Mouse (Mus musculus): Measurements from ENCODE around the gene Alg9. TPM values are rescaled to one million over a fixed set of nuclear protein-coding genes. Genes with fewer than 3 reads are reported as not detected.

Alg9 gene
- polyA plus RNA-seq, 2 experiments: 33.2 to 35.9 TPM

- H3K4me3 ChIP-seq (replicated peaks; ENCODE audit: low read length): no peak overlapping the region
- no peak overlapping the region for H3K4me2 ChIP-seq (replicated peaks; ENCODE audit: low read depth, low read length, severe bottlenecking)
- peaks cover 7% of the 10 kb centered on the region for H3K36me3 ChIP-seq (ENCODE audit: control insufficient read depth, insufficient read depth, low read length)
- no peak for DNase-seq (ENCODE audit: low spot score)
- WGBS: 72% methylated on average over 6 of the region's 6 CpGs
- H3K9me3 ChIP-seq (ENCODE audit: control insufficient read depth, low read length): no peaks in the 10 kb centered on the region
- no peak overlapping the region for H3K9ac ChIP-seq (ENCODE audit: low read depth, low read length, severe bottlenecking)
- ATAC-seq (ENCODE audit: low FRiP score, low read depth): no peak
- peaks cover 10% of the 10 kb centered on the region; the same call in 1 of the 2 replicates for H3K4me1 ChIP-seq (ENCODE audit: control insufficient read depth, insufficient read depth, low read length)
- no peak overlapping the region for H3K27ac ChIP-seq (replicated peaks; ENCODE audit: low read depth, low read length)
- H3K27me3 ChIP-seq (ENCODE audit: control insufficient read depth, insufficient read depth, low read length): no peaks in the 10 kb centered on the region
- no peak for TF ChIP-seq POLR2A (IDR thresholded peaks at IDR 0.05; ENCODE audit: borderline replicate concordance, extremely low read depth, insufficient read depth, insufficient read length)
Measured at GRCm38 (mm10) chr9:50847133-50847532, 72.3 kb downstream of the Alg9 start.

- WGBS: 53% methylated on average over 12 of the region's 12 CpGs
- no peak for ATAC-seq (ENCODE audit: low FRiP score, low read depth)
- no peaks in the 10 kb centered on the region for H3K9me3 ChIP-seq (ENCODE audit: control insufficient read depth, low read length)
- no peak overlapping the region for H3K4me3 ChIP-seq (replicated peaks; ENCODE audit: low read length)
- TF ChIP-seq POLR2A (IDR thresholded peaks at IDR 0.05; ENCODE audit: borderline replicate concordance, extremely low read depth, insufficient read depth, insufficient read length): no peak
- DNase-seq (ENCODE audit: low spot score): no peak
- H3K27me3 ChIP-seq (ENCODE audit: control insufficient read depth, insufficient read depth, low read length): no peaks in the 10 kb centered on the region
- peaks cover 10% of the 10 kb centered on the region; the same call in 1 of the 2 replicates for H3K4me1 ChIP-seq (ENCODE audit: control insufficient read depth, insufficient read depth, low read length)
- no peak overlapping the region for H3K9ac ChIP-seq (ENCODE audit: low read depth, low read length, severe bottlenecking)
- H3K4me2 ChIP-seq (replicated peaks; ENCODE audit: low read depth, low read length, severe bottlenecking): no peak overlapping the region
- H3K36me3 ChIP-seq (ENCODE audit: control insufficient read depth, insufficient read depth, low read length): peaks cover 5% of the 10 kb centered on the region
- no peak overlapping the region for H3K27ac ChIP-seq (replicated peaks; ENCODE audit: low read depth, low read length)
Measured at GRCm38 (mm10) chr9:50847606-50848368, 73.0 kb downstream of the Alg9 start.

GRCm38 (mm10) chr9:50848821-50849220, 74.0 kb downstream of the Alg9 start:
- H3K36me3 ChIP-seq (ENCODE audit: control insufficient read depth, insufficient read depth, low read length): no peaks in the 10 kb centered on the region; the same call in 1 of the 2 replicates
- H3K9ac ChIP-seq (ENCODE audit: low read depth, low read length, severe bottlenecking): no peak overlapping the region
- no peak overlapping the region for H3K4me2 ChIP-seq (replicated peaks; ENCODE audit: low read depth, low read length, severe bottlenecking)
- H3K9me3 ChIP-seq (ENCODE audit: control insufficient read depth, low read length): no peaks in the 10 kb centered on the region
- whole genome bisulfite sequencing: 76% methylated on average over 5 of the region's 5 CpGs
- no peak for TF ChIP-seq POLR2A (IDR thresholded peaks at IDR 0.05; ENCODE audit: borderline replicate concordance, extremely low read depth, insufficient read depth, insufficient read length)
- no peak overlapping the region for H3K27ac ChIP-seq (replicated peaks; ENCODE audit: low read depth, low read length)
- H3K4me3 ChIP-seq (replicated peaks; ENCODE audit: low read length): no peak overlapping the region
- no peak for ATAC-seq (ENCODE audit: low FRiP score, low read depth)
- H3K4me1 ChIP-seq (ENCODE audit: control insufficient read depth, insufficient read depth, low read length): peaks cover 10% of the 10 kb centered on the region
- no peaks in the 10 kb centered on the region for H3K27me3 ChIP-seq (ENCODE audit: control insufficient read depth, insufficient read depth, low read length)
- no peak for DNase-seq (ENCODE audit: low spot score)

DNA sequence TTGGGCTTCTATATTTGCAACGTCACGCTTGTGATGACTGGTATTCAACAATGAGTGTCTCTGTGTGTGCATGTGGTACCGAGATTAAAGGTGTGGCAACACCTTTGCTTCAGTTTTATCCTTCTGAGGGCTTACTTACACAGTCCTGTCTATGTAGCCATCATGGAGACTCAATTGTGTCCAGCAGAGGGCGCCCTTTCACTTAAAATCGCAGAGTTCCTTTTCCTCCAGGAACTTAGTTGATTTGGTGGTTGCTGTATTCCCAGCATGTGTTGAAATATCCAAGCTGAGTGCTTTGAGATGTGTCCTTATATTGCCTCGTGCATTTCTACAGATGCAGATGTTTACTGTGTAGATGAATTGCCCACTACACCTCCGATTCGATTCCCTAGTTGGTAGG, 74.4 kb downstream of the Alg9 start:
- Histone ChIP-seq H3K4me2 (replicated peaks; ENCODE audit: low read depth, low read length, severe bottlenecking) (no peak overlapping the region), H3K9ac (ENCODE audit: low read depth, low read length, severe bottlenecking) (no peak overlapping the region), H3K4me3 (replicated peaks; ENCODE audit: low read length) (no peak overlapping the region), H3K4me1 (ENCODE audit: control insufficient read depth, insufficient read depth, low read length) (peaks cover 10% of the 10 kb centered on the region), H3K27ac (replicated peaks; ENCODE audit: low read depth, low read length) (no peak overlapping the region), H3K36me3 (ENCODE audit: control insufficient read depth, insufficient read depth, low read length) (no peaks in the 10 kb centered on the region; the same call in 1 of the 2 replicates), H3K27me3 (ENCODE audit: control insufficient read depth, insufficient read depth, low read length) (no peaks in the 10 kb centered on the region), H3K9me3 (ENCODE audit: control insufficient read depth, low read length) (no peaks in the 10 kb centered on the region)
- ATAC-seq (ENCODE audit: low FRiP score, low read depth) (peak; percentile 69; the same call in 1 of the 2 replicates), DNase-seq (ENCODE audit: low spot score) (peak; percentile 94)
- WGBS: 20% methylated on average over 8 of the region's 8 CpGs
- TF ChIP-seq POLR2A (IDR thresholded peaks at IDR 0.05; ENCODE audit: borderline replicate concordance, extremely low read depth, insufficient read depth, insufficient read length): no peak

DNA sequence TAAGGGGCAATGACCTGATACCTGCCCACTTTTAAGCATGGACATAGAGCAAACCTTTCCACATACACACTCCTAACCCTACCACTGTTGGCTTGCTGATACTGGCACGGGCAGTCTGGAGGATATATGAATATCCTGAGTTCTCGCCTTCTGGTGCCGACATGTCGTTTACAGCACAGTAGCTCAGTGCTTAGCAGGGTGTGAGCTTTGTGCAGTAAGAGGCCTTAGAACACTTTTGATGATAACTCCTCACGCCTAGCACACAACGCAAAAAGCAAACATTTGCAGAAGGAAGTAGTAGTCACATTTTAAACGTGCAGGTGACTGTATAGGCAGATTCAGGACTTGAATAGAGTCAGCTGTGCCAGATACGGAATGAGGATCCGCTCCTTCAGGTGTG, 74.9 kb downstream of the Alg9 start:
- H3K36me3 ChIP-seq (ENCODE audit: control insufficient read depth, insufficient read depth, low read length): no peaks in the 10 kb centered on the region
- no peaks in the 10 kb centered on the region for H3K9me3 ChIP-seq (ENCODE audit: control insufficient read depth, low read length)
- H3K9ac ChIP-seq (ENCODE audit: low read depth, low read length, severe bottlenecking): no peak overlapping the region
- H3K4me2 ChIP-seq (replicated peaks; ENCODE audit: low read depth, low read length, severe bottlenecking): no peak overlapping the region
- DNase-seq (ENCODE audit: low spot score) (no peak), ATAC-seq (ENCODE audit: low FRiP score, low read depth) (no peak)
- H3K27ac ChIP-seq (replicated peaks; ENCODE audit: low read depth, low read length): no peak overlapping the region
- peaks cover 10% of the 10 kb centered on the region for H3K4me1 ChIP-seq (ENCODE audit: control insufficient read depth, insufficient read depth, low read length)
- no peak overlapping the region for H3K4me3 ChIP-seq (replicated peaks; ENCODE audit: low read length)
- WGBS: 76% methylated on average over 9 of the region's 9 CpGs
- H3K27me3 ChIP-seq (ENCODE audit: control insufficient read depth, insufficient read depth, low read length): no peaks in the 10 kb centered on the region
- no peak for TF ChIP-seq POLR2A (IDR thresholded peaks at IDR 0.05; ENCODE audit: borderline replicate concordance, extremely low read depth, insufficient read depth, insufficient read length)
